9 mouse cellular contexts compared by ENCODE assay signal in genomic region chr2:181219538-181220216, GRCm38 (mm10). TPM values are rescaled to one million over a fixed set of nuclear protein-coding genes. Genes with fewer than 3 reads are reported as not detected.
DNase-seq lines count a peak whose midpoint lies in the region; ATAC-seq lines count a peak whose summit lies in the region.
"Had no signal": no experiment of that assay in that cellular context is flagged by ENCODE, and none has a peak within 500 bp of the region (broad histone marks: within the 10 kb centered on the region; RNA-seq: fewer than 3 reads in every experiment).

Fndc11 (plus strand) TSS chr2:181220013.

- H3K4me3 ChIP-seq in intestine, embryonic 14.5 days (ENCODE audit: low read depth, low read length), result peak within 1 kb of the TSS; percentile 30

- peaks cover 15% of the 10 kb centered on the region; the same call in 1 of the 2 replicates for H3K4me1 ChIP-seq in intestine, embryonic 14.5 days (replicated peaks; ENCODE audit: control insufficient read depth, insufficient read depth, low read length)

- H3K9ac ChIP-seq in intestine, embryonic 14.5 days (ENCODE audit: low read length), result 0 out of 2 replicates have a peak within 1 kb of the TSS, but pooled peaks have one; percentile 21

- H3K36me3 ChIP-seq in intestine, embryonic 14.5 days (ENCODE audit: control insufficient read depth, insufficient read depth, low read length), result no peaks in the 10 kb centered on the region

- ATAC-seq in activated CD4-positive, CD25-positive, alpha-beta regulatory T cell, adult 4 months, result peak; percentile 100
- peak; percentile 97 for ATAC-seq in intestine, embryonic 14.5 days (replicated peaks; ENCODE audit: low FRiP score, low TSS enrichment, low read depth)
- ATAC-seq in megakaryocyte, adult 5-6 weeks (ENCODE audit: poor library complexity, severe bottlenecking), result peak; percentile 96

- peak within 1 kb of the TSS; percentile 56 for H3K4me2 ChIP-seq in intestine, embryonic 14.5 days (ENCODE audit: low read length)

- no peaks in the 10 kb centered on the region for H3K9me3 ChIP-seq in intestine, embryonic 14.5 days (ENCODE audit: control insufficient read depth, low read length)

- H3K27ac ChIP-seq in intestine, embryonic 14.5 days (ENCODE audit: low read depth), result no peak within 1 kb of the TSS

- no peaks in the 10 kb centered on the region for H3K27me3 ChIP-seq in intestine, embryonic 14.5 days (replicated peaks; ENCODE audit: control insufficient read depth, insufficient read depth, low read length)

- intact Hi-C loops in gastrocnemius, postnatal 36 days (cut with DNase I), result no loop called here

- DNase-seq in embryo, embryonic 10.5 days (ENCODE audit: low spot score), result peak; percentile 87
- peak; percentile 54 to 60 for DNase-seq in gastrocnemius, postnatal 36 days
- peak; percentile 85 for DNase-seq in intestine, embryonic 14.5 days (ENCODE audit: low spot score)
- peak; percentile 9 to 31 for DNase-seq in left cerebral cortex, adult 9 months (ENCODE audit: low spot score in 2 of 2)
- peak; percentile 68 to 72 for DNase-seq in right cerebral cortex, postnatal 10 days (ENCODE audit: low spot score in 2 of 2)
- peak; percentile 76 for DNase-seq in urinary bladder, postnatal 14 days (ENCODE audit: low spot score)

- WGBS in intestine, embryonic 14.5 days, result 2% methylated on average over 25 of the region's 25 CpGs

RNA-seq across cellular contexts. Expression of gene Fndc11, which starts in this region (rescaled TPM):
- polyA plus RNA-seq in activated CD4-positive, CD25-positive, alpha-beta regulatory T cell, adult 4 months (2017; shearing (Covaris generic)), result 1 to 10 TPM in 1 of 2 experiments, under 1 TPM in 1; 0.73 to 1.1 TPM
- not detected for total RNA-seq in gastrocnemius, postnatal 36 days (2021)
- not detected in 2 replicates for polyA plus RNA-seq in intestine, embryonic 14.5 days (2014; fragmentation: Nextera tagmentation; extraction: Ambion mirVana)
- total RNA-seq in megakaryocyte, adult 5-6 weeks (2015), result not detected in 2 replicates
- not detected in 2 replicates for total RNA-seq in megakaryocyte, adult 5-6 weeks (2017)
- total RNA-seq: gastrocnemius, adult 8-10 months had no signal

Comparison
In these comparisons a context has a peak if more than half of its experiments do, and no peak if none do; other contexts are left out.
1. Peak in DNase-seq in gastrocnemius, postnatal 36 days; RNA of the gene not detected or under 1 TPM.
2. Peak in DNase-seq, ATAC-seq, H3K4me3 ChIP-seq, H3K9ac ChIP-seq and H3K4me2 ChIP-seq in intestine, embryonic 14.5 days; RNA of the gene not detected or under 1 TPM.
3. Peak in ATAC-seq in megakaryocyte, adult 5-6 weeks; RNA of the gene not detected or under 1 TPM.
4. DNase-seq: peak in every context shown above with its lines; median percentile 87 in embryo, embryonic 10.5 days; 85 in intestine, embryonic 14.5 days; 76 in urinary bladder, postnatal 14 days; 70 in right cerebral cortex, postnatal 10 days; 57 in gastrocnemius, postnatal 36 days; 20 in left cerebral cortex, adult 9 months.